Mouse (Mus musculus) limb, embryonic 10.5 days (tissue): Measurements from ENCODE around the gene Jph4. TPM values are rescaled to one million over a fixed set of nuclear protein-coding genes. Genes with fewer than 3 reads are reported as not detected.

Source experiments
- DNase-seq: peaks from one replicate; pipeline ENCODE4 v3.0.0-alpha.2; 2017; ENCODE audit warnings: low spot score
- H3K27ac ChIP-seq: fragments of 300-500 bp; sonication (generic); 2 replicates; pipeline ENCODE4 v1.5.1; 2016; ENCODE audit warnings: mild to moderate bottlenecking
- H3K27me3 ChIP-seq: fragments of 300-500 bp; sonication (generic); 2 replicates; pipeline ENCODE4 v1.6.1; 2016; ENCODE audit warnings: low read depth, mild to moderate bottlenecking; ENCODE audit not compliant: poor library complexity, severe bottlenecking
- H3K36me3 ChIP-seq: fragments of 300-500 bp; sonication (generic); 2 replicates; pipeline ENCODE4 v1.6.1; 2016; ENCODE audit warnings: mild to moderate bottlenecking, moderate library complexity
- H3K4me1 ChIP-seq: fragments of 300-500 bp; sonication (generic); 2 replicates; pipeline ENCODE4 v1.6.1; 2016
- H3K4me3 ChIP-seq: fragments of 300-500 bp; sonication (generic); 2 replicates; pipeline ENCODE4 v1.5.1; 2016; ENCODE audit warnings: mild to moderate bottlenecking, moderate library complexity
- H3K9me3 ChIP-seq: fragments of 300-500 bp; sonication (generic); replicated peaks from 2 replicates; pipeline ENCODE4 v1.6.1; 2016; ENCODE audit warnings: mild to moderate bottlenecking
- WGBS: fragments of 180-500 bp; shearing (Covaris S2); methylation state at CpG from one replicate; pipeline ENCODE4 v1.1.7; 2016; 5-methylcytosine and 5-hydroxymethylcytosine counted together
- polyA plus RNA-seq: library from polyadenylated mRNA; unstranded; fragments of >200 nt; fragmentation: Nextera tagmentation; extraction: Ambion mirVana; gene quantifications from 2 replicates; pipeline ENCODE4 v1.2.1, GENCODE M21; 2016

Jph4 gene
- polyA plus RNA-seq, 1 experiment from 2014 or later = 0.08 TPM

- peaks cover 38% of the 10 kb centered on the region for H3K4me1 ChIP-seq
- H3K4me3 ChIP-seq = no peak overlapping the region
- WGBS = 76% methylated on average over 35 of the region's 35 CpGs
- H3K36me3 ChIP-seq = peaks cover 30% of the 10 kb centered on the region
- no peak for DNase-seq
- no peak overlapping the region; the same call in 1 of the 2 replicates for H3K27ac ChIP-seq
- H3K9me3 ChIP-seq = no peaks in the 10 kb centered on the region
- H3K27me3 ChIP-seq = peaks cover 37% of the 10 kb centered on the region
These were observed 52.0 kb downstream of the Jph4 start for GRCm38 (mm10) chr14:55064481-55065370.

GRCm38 (mm10) chr14:55063581-55064381, 53.0 kb downstream of the Jph4 start:
- H3K9me3 ChIP-seq = no peaks in the 10 kb centered on the region
- no peak for DNase-seq
- 88% methylated on average over 22 of the region's 22 CpGs for WGBS
- no peak overlapping the region for H3K4me3 ChIP-seq
- peaks cover 30% of the 10 kb centered on the region for H3K36me3 ChIP-seq
- no peak overlapping the region for H3K27ac ChIP-seq
- H3K27me3 ChIP-seq = peaks cover 37% of the 10 kb centered on the region
- peaks cover 38% of the 10 kb centered on the region for H3K4me1 ChIP-seq

DNA sequence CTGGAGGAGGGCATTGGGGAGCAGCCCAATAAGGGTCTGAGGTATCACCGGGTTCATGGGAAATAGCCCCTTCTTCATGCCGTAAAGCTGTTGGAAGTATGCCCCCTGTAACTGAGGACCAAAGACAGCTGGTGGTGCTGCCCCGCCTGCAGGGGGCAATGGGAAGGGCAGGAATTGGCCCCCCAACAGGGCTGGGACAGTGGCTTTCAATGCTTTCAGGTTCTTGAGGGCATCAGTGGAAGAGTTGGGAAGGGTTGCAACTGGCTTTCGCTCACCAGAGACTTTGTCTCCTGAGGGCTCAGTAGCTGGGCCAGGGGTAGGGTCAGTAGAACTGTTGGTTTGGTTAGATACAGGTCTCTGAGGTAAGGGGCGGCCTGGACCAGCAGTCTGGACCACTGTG, 53.6 kb downstream of the Jph4 start:
- peaks cover 37% of the 10 kb centered on the region for H3K27me3 ChIP-seq
- DNase-seq = no peak
- peaks cover 30% of the 10 kb centered on the region for H3K36me3 ChIP-seq
- H3K4me3 ChIP-seq = peak overlapping the region; percentile 33
- H3K4me1 ChIP-seq = peaks cover 38% of the 10 kb centered on the region
- H3K9me3 ChIP-seq = no peaks in the 10 kb centered on the region
- no peak overlapping the region for H3K27ac ChIP-seq
- WGBS = 85% methylated on average over 5 of the region's 5 CpGs

GRCm38 (mm10) chr14:55062626-55063025, 54.1 kb downstream of the Jph4 start:
- no peaks in the 10 kb centered on the region for H3K9me3 ChIP-seq
- H3K36me3 ChIP-seq = peaks cover 30% of the 10 kb centered on the region
- H3K4me1 ChIP-seq = peaks cover 38% of the 10 kb centered on the region
- H3K27ac ChIP-seq = peak overlapping the region; percentile 47
- DNase-seq = peak; percentile 60
- WGBS = 17% methylated on average over 17 of the region's 17 CpGs
- peak overlapping the region; percentile 33 for H3K4me3 ChIP-seq
- peaks cover 37% of the 10 kb centered on the region for H3K27me3 ChIP-seq

DNA sequence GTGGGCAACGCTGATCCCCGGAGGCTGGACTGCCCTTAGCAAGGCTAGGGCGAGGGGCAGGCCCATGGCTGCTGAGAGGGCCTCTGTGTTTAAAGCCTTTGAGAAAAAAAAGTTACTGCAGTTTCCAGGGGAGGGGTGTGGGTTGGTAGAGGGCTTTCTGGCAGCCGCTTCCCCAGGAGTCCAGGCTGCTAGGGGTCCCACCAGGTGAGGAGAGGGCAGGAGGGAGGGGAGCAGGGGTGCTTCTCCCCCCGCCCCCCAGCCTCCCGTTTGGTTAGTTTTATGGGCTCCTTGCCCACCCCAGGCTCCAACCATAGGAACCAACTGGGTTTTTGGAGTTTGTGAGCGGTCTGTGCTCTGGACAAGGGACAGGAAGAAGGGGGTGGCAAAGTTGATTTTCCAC, 54.9 kb downstream of the Jph4 start:
- Histone ChIP-seq H3K27ac (peak overlapping the region; percentile 47; the same call in 1 of the 2 replicates), H3K36me3 (peaks cover 22% of the 10 kb centered on the region), H3K4me3 (no peak overlapping the region), H3K4me1 (peaks cover 38% of the 10 kb centered on the region), H3K27me3 (peaks cover 37% of the 10 kb centered on the region), H3K9me3 (no peaks in the 10 kb centered on the region)
- WGBS = 35% methylated on average over 7 of the region's 7 CpGs
- no peak for DNase-seq

DNA sequence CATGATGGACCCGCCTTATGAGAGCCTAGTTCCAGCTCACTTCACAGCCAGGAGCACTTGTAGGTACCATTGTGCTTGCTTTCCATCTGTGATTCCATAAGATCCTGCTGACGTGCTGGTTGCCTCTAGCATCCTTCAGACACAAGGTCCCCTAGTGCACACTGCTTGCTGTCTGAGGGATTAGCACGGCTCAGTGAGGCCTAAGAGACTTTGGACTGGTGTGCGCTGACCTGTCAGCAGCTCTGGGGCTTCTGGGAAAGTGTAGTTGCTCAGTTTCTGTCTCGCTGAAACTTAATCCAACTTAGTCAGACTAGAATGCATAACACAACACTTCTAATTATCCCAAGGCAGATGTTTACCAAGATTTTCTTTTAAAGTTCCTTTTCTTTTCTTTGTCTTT, 56.8 kb downstream of the Jph4 start:
- Histone ChIP-seq H3K36me3 (peaks cover 5% of the 10 kb centered on the region; the same call in 1 of the 2 replicates), H3K27me3 (peaks cover 25% of the 10 kb centered on the region), H3K4me1 (peaks cover 32% of the 10 kb centered on the region), H3K4me3 (no peak overlapping the region), H3K9me3 (no peaks in the 10 kb centered on the region), H3K27ac (no peak overlapping the region)
- no peak for DNase-seq
- WGBS = 88% methylated on average over 5 of the region's 5 CpGs

GRCm38 (mm10) chr14:55059009-55059408, 57.7 kb downstream of the Jph4 start:
- Histone ChIP-seq H3K36me3 (0 out of 2 replicates have a peak, but pooled peaks cover 5% of the 10 kb centered on the region), H3K4me3 (no peak overlapping the region), H3K9me3 (no peaks in the 10 kb centered on the region), H3K4me1 (peaks cover 32% of the 10 kb centered on the region), H3K27ac (no peak overlapping the region), H3K27me3 (peaks cover 16% of the 10 kb centered on the region)
- no peak for DNase-seq
- 92% methylated on average over 1 of the region's 1 CpGs for WGBS

Other genes with a start within 250 kb of the Jph4 start
- 17.8 and 22.6 TPM in 2 replicates for gene Homez, start 246.0 kb downstream of the Jph4 start, polyA plus RNA-seq
- gene Ppp1r3e, start 239.4 kb downstream of the Jph4 start, polyA plus RNA-seq = 0.08 TPM in 1 of 2 replicates, not detected in the other
- 1.7 and 2.2 TPM in 2 replicates for gene Bcl2l2, start 233.6 kb downstream of the Jph4 start, polyA plus RNA-seq
- 0.55 TPM in 1 of 2 replicates, not detected in the other for gene Gm20521, start 233.5 kb downstream of the Jph4 start, polyA plus RNA-seq
- 173 and 178 TPM in 2 replicates for gene Pabpn1, start 224.4 kb downstream of the Jph4 start, polyA plus RNA-seq
- 31.2 and 52.7 TPM in 2 replicates for gene Slc22a17, start 203.8 kb downstream of the Jph4 start, polyA plus RNA-seq
- 40.2 and 53.4 TPM in 2 replicates for gene Efs, start 190.8 kb downstream of the Jph4 start, polyA plus RNA-seq
- gene Il25, start 184.2 kb downstream of the Jph4 start, polyA plus RNA-seq = 0.14 TPM in 1 of 2 replicates, not detected in the other
- 0.38 and 1.2 TPM in 2 replicates for gene Cmtm5, start 180.7 kb downstream of the Jph4 start, polyA plus RNA-seq
- 1.5 and 2.3 TPM in 2 replicates for gene Myh6, start 150.0 kb downstream of the Jph4 start, polyA plus RNA-seq
- not detected in 2 replicates for gene Gm17428, start 140.0 kb downstream of the Jph4 start, polyA plus RNA-seq
- gene Myh7, start 122.3 kb downstream of the Jph4 start, polyA plus RNA-seq = 2.2 and 4.4 TPM in 2 replicates
- 97.5 and 98.1 TPM in 2 replicates for gene Ngdn, start 101.5 kb downstream of the Jph4 start, polyA plus RNA-seq
- gene Zfhx2, start 24.6 kb downstream of the Jph4 start, polyA plus RNA-seq = 4.1 and 5.6 TPM in 2 replicates
- gene Thtpa, start 22.2 kb downstream of the Jph4 start, polyA plus RNA-seq = 22.0 and 25.6 TPM in 2 replicates
- 10.6 and 12.5 TPM in 2 replicates for gene Ap1g2, start 10.3 kb downstream of the Jph4 start, polyA plus RNA-seq
- gene Dhrs2, start 105.1 kb upstream of the Jph4 start, polyA plus RNA-seq = not detected in 2 replicates